Mouse (Mus musculus): ENCODE measurements around the gene Col8a2.

DNA sequence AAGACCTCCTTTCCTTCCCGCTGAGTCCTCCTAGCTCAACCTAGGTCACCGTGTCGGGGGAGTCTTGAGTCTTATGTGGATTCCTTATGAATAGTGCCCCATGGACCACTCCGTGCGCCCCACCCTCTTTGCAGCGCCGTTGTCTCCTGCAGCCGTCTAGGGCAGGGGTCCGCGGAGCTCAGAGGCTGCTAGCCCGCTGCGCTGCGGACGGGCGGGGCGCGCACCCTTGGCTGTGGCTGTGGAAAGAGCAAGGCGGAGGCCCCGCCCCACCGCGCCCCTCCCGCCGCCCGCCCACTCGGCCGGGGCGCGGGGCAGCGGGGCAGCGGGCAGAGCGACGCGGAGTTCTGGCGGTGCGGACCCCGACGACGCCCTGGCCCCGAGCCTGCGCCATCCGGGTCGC is at the start of gene Col8a2:
- TF ChIP-seq POLR2A (IDR thresholded peaks at IDR 0.05; ENCODE audit: extremely low read depth, insufficient read depth, low read length) (no peak), CTCF (IDR thresholded peaks at IDR 0.05; ENCODE audit: extremely low read depth, insufficient read depth, low read length) (no peak)

Data from cortical plate, adult 2 months (tissue).